Comparison of ENCODE assay signal across 7 mouse cellular contexts in the genomic region with DNA sequence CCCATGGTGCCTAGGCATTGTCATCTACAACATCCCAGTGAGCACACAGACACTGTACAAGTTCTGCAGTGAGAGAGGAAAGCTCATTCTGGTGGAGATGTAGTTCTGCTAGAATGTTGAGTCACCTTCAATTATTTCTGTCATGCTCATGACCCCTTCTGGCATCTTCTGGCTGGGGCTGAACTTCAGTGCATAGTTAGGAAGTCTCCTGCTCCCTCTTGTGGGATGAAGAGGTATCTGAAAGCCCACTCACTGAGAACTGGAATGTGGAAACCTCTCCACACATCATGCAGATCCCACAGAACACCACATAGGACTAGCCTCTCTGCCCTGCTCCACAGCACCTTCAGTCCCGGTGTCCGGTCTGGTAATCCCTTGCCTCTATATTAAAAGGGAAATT. TPM values are rescaled to one million over a fixed set of nuclear protein-coding genes. Genes with fewer than 3 reads are reported as not detected.
DNase-seq lines count a peak whose midpoint lies in the region; TF ChIP-seq lines count a peak whose summit lies in the region.

No protein-coding gene starts in this region.

- peak; percentile 23; the same call in 1 of the 2 replicates for TF ChIP-seq CTCF in brain, embryonic 14.5 days (IDR thresholded peaks at IDR 0.05; ENCODE audit: borderline replicate concordance, extremely low read depth, insufficient read depth, insufficient read length)

- no peak for TF ChIP-seq POLR2A in brain, embryonic 14.5 days (IDR thresholded peaks at IDR 0.05; ENCODE audit: borderline replicate concordance, extremely low read depth, insufficient read depth, insufficient read length, poor library complexity, severe bottlenecking)

- peak; percentile 27 for DNase-seq in kidney, postnatal 10 days
- DNase-seq in kidney, postnatal 25 days = no peak
- peak; percentile 57 for DNase-seq in ES-CJ7 (ENCODE audit: low read depth, low spot score)
- DNase-seq in brain, embryonic 14.5 days (ENCODE audit: low read depth) = peak; percentile 5
- DNase-seq in layer of hippocampus, postnatal 14 days (ENCODE audit: low spot score in 2 of 2) = peak; percentile 16 to 36
- DNase-seq in retina, postnatal 1 day = peak; percentile 30
- DNase-seq in ovary, postnatal 10 days (ENCODE audit: low spot score) = no peak

RNA-seq across cellular contexts. Expression of a gene that starts 2.6 kb away (rescaled TPM):
- polyA plus RNA-seq in brain, embryonic 14.5 days (2012; rRNA removed) = 1.7 TPM in 2 replicates
- total RNA-seq in layer of hippocampus, postnatal 14 days (2021) = 1 to 10 TPM in 1 of 2 experiments, under 1 TPM in 1; 0.81 to 1.2 TPM

RNA-seq across cellular contexts. Expression of a gene that starts 21.5 kb away (rescaled TPM):
- 0.11 and 0.14 TPM in 2 replicates for polyA plus RNA-seq in brain, embryonic 14.5 days (2012; rRNA removed)
- total RNA-seq in layer of hippocampus, postnatal 14 days (2021) = not detected

RNA-seq across cellular contexts. Expression of a gene that starts 38.6 kb away (rescaled TPM):
- not detected in 2 replicates for polyA plus RNA-seq in brain, embryonic 14.5 days (2012; rRNA removed)
- not detected for total RNA-seq in layer of hippocampus, postnatal 14 days (2021)

RNA-seq across cellular contexts. Expression of a gene that starts 58.3 kb away (rescaled TPM):
- polyA plus RNA-seq in brain, embryonic 14.5 days (2012; rRNA removed) = not detected in 2 replicates
- not detected for total RNA-seq in layer of hippocampus, postnatal 14 days (2021)

Comparison
In these comparisons a context has a peak if more than half of its experiments do, and no peak if none do; other contexts are left out.
1. DNase-seq: peak in kidney, postnatal 10 days (single experiment), ES-CJ7 (single experiment), brain, embryonic 14.5 days (single experiment), layer of hippocampus, postnatal 14 days (2 of 2) and retina, postnatal 1 day (single experiment); none in kidney, postnatal 25 days (0 of 2) and ovary, postnatal 10 days (single experiment).